Mouse (Mus musculus) CH12.LX (cell line): ENCODE results near the gene Timeless. TPM values are rescaled to one million over a fixed set of nuclear protein-coding genes. Genes with fewer than 3 reads are reported as not detected.
A peak's percentile ranks its signal among the peaks of the same experiment; 100 is the strongest.

Experiments
- DNase-seq: peaks from one replicate; pipeline ENCODE4 v3.0.0-alpha.2; 2013; ENCODE audit errors: extremely low read depth
- H3K27ac ChIP-seq: 2 replicates; pipeline ENCODE4 v1.5.1; 2012; ENCODE audit warnings: low read depth, mild to moderate bottlenecking, control low read depth, moderate library complexity; ENCODE audit not compliant: insufficient read depth
- H3K27me3 ChIP-seq: replicated peaks from 2 replicates; pipeline ENCODE3; 2012; ENCODE audit warnings: inconsistent platforms
- H3K36me3 ChIP-seq, 2 experiments: replicated peaks in 1 of 2; 2 replicates each; pipeline versions ENCODE3 to v1.6.1; 2012; ENCODE audit warnings: inconsistent platforms in 1 of 2, low read length in 1 of 2, mild to moderate bottlenecking in 1 of 2, mixed read lengths in 1 of 2, moderate library complexity in 1 of 2; ENCODE audit not compliant: control insufficient read depth in 1 of 2, insufficient read depth in 1 of 2
- H3K4me1 ChIP-seq, 2 experiments: 2 replicates each; pipeline ENCODE4 v1.6.1; 2012; ENCODE audit warnings: inconsistent platforms in 1 of 2, moderate library complexity in 1 of 2; ENCODE audit not compliant: insufficient read depth in 2 of 2, control insufficient read depth in 1 of 2
- H3K4me2 ChIP-seq: 2 replicates; pipeline ENCODE4 v1.6.1; 2012; ENCODE audit warnings: low read depth, mild to moderate bottlenecking, control low read depth; ENCODE audit not compliant: poor library complexity, insufficient read depth, severe bottlenecking
- H3K4me3 ChIP-seq, 3 experiments: fragments of 150-350 bp in 1 of 3; sonication (generic) in 1 of 3; replicated peaks in 1 of 3; 2 replicates each; pipeline versions ENCODE3 to v1.5.1; 2011 to 2012; ENCODE audit warnings: low read depth in 2 of 3, low read length in 2 of 3, mild to moderate bottlenecking in 2 of 3, moderate library complexity in 2 of 3, control low read depth in 1 of 3, improper control_type of control experiment in 1 of 3, inconsistent platforms in 1 of 3, mixed read lengths in 1 of 3; ENCODE audit not compliant: poor library complexity in 1 of 3
- H3K79me2 ChIP-seq: replicated peaks from 2 replicates; pipeline ENCODE4 v1.6.1; 2012; ENCODE audit warnings: mild to moderate bottlenecking, moderate library complexity; ENCODE audit not compliant: control insufficient read depth, poor library complexity, insufficient read depth, severe bottlenecking; ENCODE audit errors: extremely low read depth
- H3K9ac ChIP-seq: 2 replicates; pipeline ENCODE4 v1.6.1; 2012; ENCODE audit warnings: low read depth, mild to moderate bottlenecking, control low read depth, moderate library complexity; ENCODE audit not compliant: insufficient read depth
- H3K9me3 ChIP-seq: replicated peaks from 2 replicates; pipeline ENCODE3; 2012; ENCODE audit warnings: low read length, inconsistent platforms, mixed read lengths
- BHLHE40 ChIP-seq: IDR thresholded peaks from 2 replicates; pipeline ENCODE4 v1.6.1; 2011; ENCODE audit warnings: mild to moderate bottlenecking, low read depth, low read length, improper control_type of control experiment
- CHD2 ChIP-seq: IDR thresholded peaks from 2 replicates; pipeline ENCODE4 v1.6.1; 2011; ENCODE audit warnings: low read length, improper control_type of control experiment
- CTCF ChIP-seq, 2 experiments: IDR thresholded peaks in 1 of 2; conservative IDR thresholded peaks in 1 of 2; 2 replicates each; pipeline ENCODE4 v1.5.1; 2011 to 2012; ENCODE audit warnings: low read depth in 2 of 2, low read length in 2 of 2, improper control_type of control experiment in 1 of 2, inconsistent platforms in 1 of 2, mild to moderate bottlenecking in 1 of 2, moderate library complexity in 1 of 2
- ETS1 ChIP-seq: conservative IDR thresholded peaks from 2 replicates; pipeline ENCODE4 v1.6.1; 2012; ENCODE audit warnings: low read depth, mild to moderate bottlenecking, inconsistent platforms, low read length, improper control_type of control experiment, moderate library complexity
- GABPA ChIP-seq: IDR thresholded peaks from 2 replicates; pipeline ENCODE4 v1.6.1; 2012; ENCODE audit warnings: low read depth, low read length, improper control_type of control experiment, inconsistent platforms; ENCODE audit not compliant: insufficient replicate concordance
- JUN ChIP-seq: IDR thresholded peaks from 2 replicates; pipeline ENCODE4 v1.6.1; 2011; ENCODE audit warnings: low read depth, mild to moderate bottlenecking, low read length, improper control_type of control experiment, moderate library complexity; ENCODE audit not compliant: insufficient read depth
- JUND ChIP-seq: conservative IDR thresholded peaks from 2 replicates; pipeline ENCODE4 v1.6.1; 2011; ENCODE audit warnings: low read depth, low read length, improper control_type of control experiment
- KAT2A ChIP-seq: IDR thresholded peaks from 2 replicates; pipeline ENCODE4 v1.6.1; 2012; ENCODE audit warnings: low read length, improper control_type of control experiment, inconsistent platforms; ENCODE audit not compliant: insufficient replicate concordance
- MAFK ChIP-seq: IDR thresholded peaks from 2 replicates; pipeline ENCODE4 v1.6.1; 2011; ENCODE audit warnings: low read length, improper control_type of control experiment; ENCODE audit not compliant: insufficient replicate concordance
- MAX ChIP-seq: IDR thresholded peaks from 2 replicates; pipeline ENCODE4 v1.6.1; 2011; ENCODE audit warnings: low read length, improper control_type of control experiment
- MAZ ChIP-seq: IDR thresholded peaks from 2 replicates; pipeline ENCODE4 v1.6.1; 2012; ENCODE audit warnings: low read depth, mild to moderate bottlenecking, inconsistent platforms, low read length, improper control_type of control experiment, moderate library complexity
- MEF2A ChIP-seq: IDR thresholded peaks from 2 replicates; pipeline ENCODE4 v1.6.1; 2014; ENCODE audit warnings: low read depth, mild to moderate bottlenecking, inconsistent platforms, low read length, improper control_type of control experiment, borderline replicate concordance
- MXI1 ChIP-seq: IDR thresholded peaks from 2 replicates; pipeline ENCODE4 v1.6.1; 2011; ENCODE audit warnings: mild to moderate bottlenecking, low read depth, low read length, improper control_type of control experiment
- MYC ChIP-seq: IDR thresholded peaks from 2 replicates; pipeline ENCODE4 v1.6.1; 2011; ENCODE audit warnings: low read depth, mild to moderate bottlenecking, improper control_type of control experiment, low read length
- NELFE ChIP-seq: IDR thresholded peaks from 2 replicates; pipeline ENCODE4 v1.6.1; 2011; ENCODE audit warnings: low read depth, low read length, improper control_type of control experiment
- NRF1 ChIP-seq: IDR thresholded peaks from 2 replicates; pipeline ENCODE4 v1.6.1; 2014; ENCODE audit warnings: low read depth, mild to moderate bottlenecking, inconsistent platforms, low read length, improper control_type of control experiment, moderate library complexity
- POLR2A ChIP-seq: IDR thresholded peaks from 2 replicates; pipeline ENCODE4 v1.6.1; 2011; ENCODE audit warnings: low read depth, mild to moderate bottlenecking, improper control_type of control experiment, low read length
- POLR2AphosphoS2 ChIP-seq: IDR thresholded peaks from 2 replicates; pipeline ENCODE4 v1.6.1; 2011; ENCODE audit warnings: low read depth, low read length, improper control_type of control experiment
- SIN3A ChIP-seq: IDR thresholded peaks from 2 replicates; pipeline ENCODE4 v1.6.1; 2012; ENCODE audit warnings: low read length, improper control_type of control experiment, inconsistent platforms
- SMC3 ChIP-seq: IDR thresholded peaks from 2 replicates; pipeline ENCODE4 v1.6.1; 2011; ENCODE audit warnings: low read depth, low read length, improper control_type of control experiment
- TCF12 ChIP-seq: IDR thresholded peaks from 2 replicates; pipeline ENCODE4 v1.6.1; 2014; ENCODE audit warnings: low read depth, mild to moderate bottlenecking, inconsistent platforms, low read length, improper control_type of control experiment
- USF1 ChIP-seq: IDR thresholded peaks from 2 replicates; pipeline ENCODE4 v1.6.1; 2014; ENCODE audit warnings: low read depth, mild to moderate bottlenecking, inconsistent platforms, low read length, improper control_type of control experiment
- ZC3H11A ChIP-seq: IDR thresholded peaks from 2 replicates; pipeline ENCODE4 v1.6.1; 2012; ENCODE audit warnings: low read depth, mild to moderate bottlenecking, inconsistent platforms, low read length, improper control_type of control experiment
- dilution Hi-C: fragments of 300-500 bp; cut with MboI; formaldehyde crosslinking; loops from 2 replicates; pipeline ENCODE4 v1.14.3; 2020; ENCODE audit warnings: low sequenced_read_pairs; ENCODE audit not compliant: extremely low pct_unique_long_range_greater_than_20kb, extremely low pct_ligation_motif_present
- in situ Hi-C: fragments of 300-500 bp; cut with MboI; formaldehyde crosslinking; loops from 3 replicates; pipeline ENCODE4 v1.14.3; 2019; ENCODE audit warnings: low sequenced_read_pairs, low pct_ligation_motif_present, low pct_unique_long_range_greater_than_20kb, mixed read lengths
- polyA plus RNA-seq: library from polyadenylated mRNA; unstranded; fragments of >175 nt; gene quantifications from 2 replicates; pipeline ENCODE4 v1.2.1, GENCODE M21; 2012; ENCODE audit warnings: low read depth; ENCODE audit not compliant: insufficient read length
- total RNA-seq, 2 experiments: library from RNA; depleted of rRNA; stranded (reverse); fragments of 300-350 nt in 1 of 2; fragments of >200 nt in 1 of 2; gene quantifications; 2 replicates each; pipeline ENCODE4 v1.2.3; 2012 to 2014

Gene Timeless
- total and polyA plus RNA-seq, 3 experiments, result 31.7 to 65.9 (median 47.2) TPM

GRCm38 (mm10) chr10:128194551-128195461 is 37.1 kb upstream of the Timeless start:
- H3K79me2 ChIP-seq, result no peaks in the 10 kb centered on the region
- no peak for TF ChIP-seq MAX
- TF ChIP-seq JUN, result no peak
- no peak for TF ChIP-seq ETS1
- no peak for TF ChIP-seq TCF12
- 0 out of 2 replicates have a peak, but pooled peaks have one; percentile 4 for TF ChIP-seq MXI1
- TF ChIP-seq NRF1, result peak; percentile 50
- TF ChIP-seq BHLHE40, result peak; percentile 30; the same call in 1 of the 2 replicates
- no peak for TF ChIP-seq ZC3H11A
- peaks cover 15% of the 10 kb centered on the region for H3K27me3 ChIP-seq
- in situ Hi-C loops (loop anchor here (5.0 to 25.0 kb wide), 2 partner anchors 103 to 258 kb away; partner anchors contain the start of gene Baz2a), dilution Hi-C loops (no loop called here)
- H3K27ac ChIP-seq, result no peak overlapping the region
- H3K9ac ChIP-seq, result 0 out of 2 replicates have a peak overlapping the region, but pooled peaks have one; percentile 1
- peaks cover 7 to 13% of the 10 kb centered on the region in 2 experiments; a peak in 3 of 4 replicates for H3K4me1 ChIP-seq
- H3K4me3 ChIP-seq, result peak overlapping the region; percentile 34 to 64 (median 59)
- H3K9me3 ChIP-seq, result no peaks in the 10 kb centered on the region
- H3K4me2 ChIP-seq, result peak overlapping the region; percentile 49
- no peak for DNase-seq
- no peaks in the 10 kb centered on the region for H3K36me3 ChIP-seq

DNA sequence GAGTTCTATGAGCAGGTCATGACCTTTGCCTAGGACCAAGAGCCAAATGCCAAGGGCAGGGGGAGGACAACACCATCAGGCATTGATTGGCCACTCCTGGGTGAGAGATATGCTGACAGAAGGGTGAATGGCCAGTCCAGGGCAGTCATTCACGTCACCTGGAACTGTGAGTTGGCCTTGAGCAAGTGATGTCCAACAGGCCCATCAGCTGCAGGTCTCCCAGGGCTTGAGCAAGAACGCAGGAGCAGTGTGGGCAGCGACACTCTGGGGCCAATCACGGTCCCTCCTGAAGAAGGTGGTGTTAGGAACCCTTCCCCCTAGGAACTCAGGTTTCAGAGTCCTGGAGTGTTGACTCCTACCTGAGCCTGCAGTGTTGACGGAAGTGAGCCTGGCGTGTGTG is 30.0 kb upstream of the Timeless start:
- H3K9ac ChIP-seq, result no peak overlapping the region
- H3K79me2 ChIP-seq, result no peaks in the 10 kb centered on the region
- H3K4me1 ChIP-seq, result peaks cover 11 to 21% of the 10 kb centered on the region in 2 experiments
- peaks cover 3 to 17% of the 10 kb centered on the region in 2 experiments for H3K36me3 ChIP-seq
- no peaks in the 10 kb centered on the region for H3K27me3 ChIP-seq
- no peak for DNase-seq
- dilution Hi-C loops, result no loop called here
- in situ Hi-C loops, result no loop called here
- TF ChIP-seq NRF1, result no peak
- no peak for TF ChIP-seq CTCF (conservative IDR thresholded peaks at IDR 0.05 in 1 of 2, IDR thresholded peaks at IDR 0.05 in 1 of 2; ENCODE audit: low read depth in 2 of 2, low read length in 2 of 2)
- TF ChIP-seq KAT2A, result no peak
- TF ChIP-seq MEF2A, result no peak
- no peak for TF ChIP-seq MAFK
- TF ChIP-seq SIN3A, result no peak
- TF ChIP-seq MAZ, result no peak
- TF ChIP-seq USF1, result no peak
- TF ChIP-seq SMC3, result no peak
- TF ChIP-seq POLR2AphosphoS2, result no peak
- TF ChIP-seq CHD2, result no peak
- TF ChIP-seq MAX, result no peak
- no peak for TF ChIP-seq MYC
- no peak for TF ChIP-seq POLR2A
- no peak for TF ChIP-seq NELFE
- TF ChIP-seq TCF12, result no peak
- no peak for TF ChIP-seq GABPA
- no peak for TF ChIP-seq JUND
- no peaks in the 10 kb centered on the region for H3K9me3 ChIP-seq
- H3K4me3 ChIP-seq, result no peak overlapping the region
- H3K4me2 ChIP-seq, result no peak overlapping the region
- no peak overlapping the region for H3K27ac ChIP-seq
